Mouse (Mus musculus) embryonic facial prominence, embryonic 15.5 days (tissue): ENCODE results near the gene Oas1f. TPM values are rescaled to one million over a fixed set of nuclear protein-coding genes. Genes with fewer than 3 reads are reported as not detected.
"Not testable (repeated sequence)": the region's sequence is repeated elsewhere in the genome, so short reads cannot be mapped to it uniquely, and the experiment has no call there.

Source experiments
- ATAC-seq: fragments of 200-750 bp; cut with Nextera tagmentation; 2 replicates; pipeline ENCODE4 v1.8.0; 2017; ENCODE audit warnings: low read depth, moderate TSS enrichment; ENCODE audit not compliant: insufficient number of reproducible peaks, low FRiP score, low TSS enrichment
- H3K27ac ChIP-seq: fragments of 300-500 bp; sonication (generic); replicated peaks from 2 replicates; pipeline ENCODE4 v1.5.1; 2015; ENCODE audit warnings: mild to moderate bottlenecking, inconsistent platforms
- H3K27me3 ChIP-seq: fragments of 300-500 bp; sonication (generic); 2 replicates; pipeline ENCODE4 v1.6.1; 2015; ENCODE audit warnings: inconsistent platforms
- H3K36me3 ChIP-seq: fragments of 300-500 bp; sonication (generic); 2 replicates; pipeline ENCODE4 v1.6.1; 2015; ENCODE audit warnings: mild to moderate bottlenecking, inconsistent platforms
- H3K4me1 ChIP-seq: fragments of 300-500 bp; sonication (generic); 2 replicates; pipeline ENCODE4 v1.6.1; 2015; ENCODE audit warnings: inconsistent platforms
- H3K4me2 ChIP-seq: fragments of 300-500 bp; sonication (generic); replicated peaks from 2 replicates; pipeline ENCODE4 v1.6.1; 2015; ENCODE audit warnings: mild to moderate bottlenecking, inconsistent platforms
- H3K4me3 ChIP-seq: fragments of 300-500 bp; sonication (generic); replicated peaks from 2 replicates; pipeline ENCODE4 v1.5.1; 2015; ENCODE audit warnings: mild to moderate bottlenecking, inconsistent platforms
- H3K9ac ChIP-seq: fragments of 300-500 bp; sonication (generic); 2 replicates; pipeline ENCODE4 v1.6.1; 2015; ENCODE audit warnings: inconsistent platforms
- H3K9me3 ChIP-seq: fragments of 300-500 bp; sonication (generic); replicated peaks from 2 replicates; pipeline ENCODE4 v1.6.1; 2016; ENCODE audit warnings: inconsistent platforms
- WGBS: fragments of 180-500 bp; shearing (Covaris S2); methylation state at CpG from one replicate; pipeline ENCODE4 v1.1.7; 2015; 5-methylcytosine and 5-hydroxymethylcytosine counted together
- polyA plus RNA-seq: library from polyadenylated mRNA; unstranded; fragments of >200 nt; fragmentation: Nextera tagmentation; extraction: Ambion mirVana; gene quantifications from 2 replicates; pipeline ENCODE4 v1.2.1, GENCODE M21; 2015

Oas1f gene
- 1.0 and 1.3 TPM in 2 replicates for polyA plus RNA-seq

DNA sequence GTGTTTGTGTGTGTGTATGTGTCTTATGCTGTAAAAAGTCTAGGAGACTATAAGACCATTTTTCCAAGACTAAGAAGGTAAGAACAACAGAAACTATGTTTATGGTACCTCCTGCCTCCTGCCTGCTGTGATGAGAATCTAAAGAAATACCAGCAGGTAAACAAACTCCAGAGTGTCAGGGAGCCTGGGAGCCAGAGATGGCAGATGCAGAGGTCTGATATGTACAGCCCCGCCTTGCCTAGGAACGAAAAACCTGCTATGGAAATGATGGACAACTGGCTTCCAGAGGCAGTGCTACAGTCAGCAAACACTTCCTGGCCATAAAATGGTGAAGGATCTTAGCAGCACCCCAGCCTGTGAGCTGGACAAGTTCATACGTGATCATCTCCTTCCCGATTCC lies at the start of gene Oas1f:
Oas1f (plus strand) TSS at position 301 of the 400 bp plus-strand sequence.
- H3K4me1 ChIP-seq, result 0 out of 2 replicates have a peak, but pooled peaks cover 4% of the 10 kb centered on the region
- H3K9ac ChIP-seq, result no peak within 1 kb of the TSS
- H3K4me2 ChIP-seq, result no peak within 1 kb of the TSS
- H3K9me3 ChIP-seq, result no peaks in the 10 kb centered on the region
- WGBS, result 69% methylated on average over 4 of the region's 4 CpGs
- ATAC-seq, result no peak
- no peaks in the 10 kb centered on the region for H3K36me3 ChIP-seq
- no peaks in the 10 kb centered on the region for H3K27me3 ChIP-seq
- no peak within 1 kb of the TSS for H3K4me3 ChIP-seq
- H3K27ac ChIP-seq, result no peak within 1 kb of the TSS

- not testable (repeated sequence) for H3K9ac ChIP-seq, H3K4me3 ChIP-seq, H3K4me2 ChIP-seq, ATAC-seq, H3K36me3 ChIP-seq, H3K27ac ChIP-seq, H3K9me3 ChIP-seq, H3K4me1 ChIP-seq, H3K27me3 ChIP-seq
- 74% methylated on average over 5 of the region's 5 CpGs for WGBS
Measured at GRCm38 (mm10) chr5:120798147-120798546, 49.0 kb upstream of the Oas1f start.

DNA sequence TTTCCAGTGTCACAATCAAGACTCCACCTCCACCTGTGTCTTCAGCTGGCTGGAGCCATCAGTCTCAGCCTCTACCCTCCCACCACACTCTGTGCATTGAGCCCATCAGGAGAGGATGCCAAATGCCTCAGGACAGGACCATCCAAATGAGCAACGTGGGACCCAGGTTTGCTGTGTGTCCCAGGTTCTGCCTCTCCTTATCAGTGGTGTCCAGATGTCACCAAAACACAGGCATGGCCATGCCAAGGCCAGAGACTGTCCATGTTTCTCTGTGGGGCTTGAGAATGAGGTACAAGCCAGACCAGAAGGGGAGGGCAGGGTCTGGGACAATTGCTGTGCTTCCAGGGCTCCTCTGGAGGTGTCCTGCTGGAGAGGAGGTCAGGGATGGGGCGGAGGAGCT lies 48.2 kb upstream of the Oas1f start:
- not testable (repeated sequence) for H3K4me1 ChIP-seq, H3K4me3 ChIP-seq, H3K27me3 ChIP-seq, H3K4me2 ChIP-seq, H3K9ac ChIP-seq, H3K36me3 ChIP-seq, H3K27ac ChIP-seq, H3K9me3 ChIP-seq, ATAC-seq
- 62% methylated on average over 2 of the region's 2 CpGs for WGBS

DNA sequence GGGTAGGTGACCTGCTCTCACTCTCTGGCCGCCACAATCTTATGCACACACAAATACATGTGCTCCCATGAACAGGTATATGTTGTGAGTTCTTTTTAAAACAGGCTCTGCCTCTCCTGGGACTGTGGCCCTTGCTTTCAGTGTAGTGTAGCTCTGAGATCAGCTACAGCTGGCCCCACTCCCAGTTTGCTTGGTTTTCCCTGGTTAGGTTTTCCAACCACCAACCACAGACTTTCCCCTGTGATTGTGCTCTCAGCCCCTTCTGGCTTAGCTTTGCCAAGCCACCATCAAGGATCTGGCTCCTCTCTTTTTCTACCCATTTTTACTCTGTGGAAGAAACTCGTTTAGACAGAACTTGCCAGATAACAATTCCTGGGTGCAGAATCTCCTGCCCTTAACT lies 43.6 kb upstream of the Oas1f start:
- Histone ChIP-seq H3K9ac (no peak overlapping the region), H3K27ac (no peak overlapping the region), H3K4me3 (no peak overlapping the region), H3K36me3 (no peaks in the 10 kb centered on the region), H3K4me1 (no peaks in the 10 kb centered on the region), H3K9me3 (no peaks in the 10 kb centered on the region), H3K27me3 (no peaks in the 10 kb centered on the region), H3K4me2 (no peak overlapping the region)
- 65% methylated on average over 2 of the region's 2 CpGs for WGBS
- ATAC-seq, result peak; percentile 66; the same call in 1 of the 2 replicates

DNA sequence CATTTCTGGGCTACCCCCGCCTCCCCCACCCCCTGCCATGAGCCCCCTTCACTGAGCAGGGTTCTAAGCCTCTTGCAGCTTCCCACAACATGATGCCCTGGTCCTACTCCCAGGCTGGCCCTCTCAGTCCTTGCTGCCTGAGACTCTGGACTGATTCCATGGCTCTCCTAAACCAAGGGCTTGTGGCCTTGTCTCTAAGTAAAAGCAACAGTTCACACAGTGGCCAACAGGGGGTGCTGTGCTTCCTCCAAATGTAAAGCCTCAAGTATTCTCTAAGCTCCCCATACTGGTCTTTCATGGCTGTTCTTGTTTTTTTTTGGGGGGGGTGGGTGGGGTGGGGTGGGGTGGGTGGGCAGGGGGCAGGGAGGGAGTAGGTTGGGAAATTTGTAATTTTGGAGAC lies 40.7 kb upstream of the Oas1f start:
- ATAC-seq, result no peak

DNA sequence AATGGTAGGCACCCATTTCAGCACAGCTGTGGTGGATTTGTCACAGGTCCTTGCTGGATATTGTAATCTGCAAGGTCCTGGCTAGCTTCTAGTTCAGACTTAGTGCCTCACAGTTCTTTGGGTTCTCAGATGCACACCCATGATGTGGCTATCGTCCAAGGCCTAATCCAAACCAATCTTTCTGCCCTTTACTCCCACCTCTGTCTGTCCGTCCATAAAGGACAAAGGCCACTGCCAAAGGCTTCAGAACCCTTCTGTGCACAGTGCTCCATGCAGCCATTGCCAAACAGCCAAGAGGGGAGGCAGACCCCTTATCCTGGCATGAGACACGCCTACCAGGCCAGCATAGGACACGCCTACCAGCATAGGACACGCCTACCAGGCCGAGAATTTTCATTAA lies 38.0 kb upstream of the Oas1f start:
- H3K4me2 ChIP-seq, result no peak overlapping the region
- H3K36me3 ChIP-seq, result no peaks in the 10 kb centered on the region
- H3K9ac ChIP-seq, result no peak overlapping the region
- no peak overlapping the region for H3K27ac ChIP-seq
- no peaks in the 10 kb centered on the region for H3K9me3 ChIP-seq
- WGBS, result 32% methylated on average over 6 of the region's 6 CpGs
- H3K4me1 ChIP-seq, result peaks cover 12% of the 10 kb centered on the region
- no peak overlapping the region for H3K4me3 ChIP-seq
- no peaks in the 10 kb centered on the region for H3K27me3 ChIP-seq
- ATAC-seq, result no peak

More for the DNA sequence above, 40.7 kb upstream of the Oas1f start:
- Histone ChIP-seq H3K9ac (no peak overlapping the region), H3K4me3 (no peak overlapping the region), H3K9me3 (no peaks in the 10 kb centered on the region), H3K4me2 (no peak overlapping the region), H3K27me3 (no peaks in the 10 kb centered on the region), H3K36me3 (no peaks in the 10 kb centered on the region), H3K27ac (no peak overlapping the region), H3K4me1 (no peaks in the 10 kb centered on the region)
- WGBS, result 85% methylated on average over 1 of the region's 1 CpGs

GRCm38 (mm10) chr5:120811951-120812819 lies 35.0 kb upstream of the Oas1f start, which contains the start of gene Oas1c:
Gene Oas1c (minus strand): TSS chr5:120812514.
- H3K4me3 ChIP-seq, result peak within 1 kb of the TSS; percentile 43
- peak within 1 kb of the TSS; percentile 59 for H3K4me2 ChIP-seq
- H3K36me3 ChIP-seq, result no peaks in the 10 kb centered on the region
- H3K27ac ChIP-seq, result peak within 1 kb of the TSS; percentile 80
- no peaks in the 10 kb centered on the region for H3K27me3 ChIP-seq
- H3K9me3 ChIP-seq, result no peaks in the 10 kb centered on the region
- peaks cover 12% of the 10 kb centered on the region for H3K4me1 ChIP-seq
- peak; percentile 83 for ATAC-seq
- 3% methylated on average over 18 of the region's 18 CpGs for WGBS
- H3K9ac ChIP-seq, result peak within 1 kb of the TSS; percentile 9; the same call in 1 of the 2 replicates

DNA sequence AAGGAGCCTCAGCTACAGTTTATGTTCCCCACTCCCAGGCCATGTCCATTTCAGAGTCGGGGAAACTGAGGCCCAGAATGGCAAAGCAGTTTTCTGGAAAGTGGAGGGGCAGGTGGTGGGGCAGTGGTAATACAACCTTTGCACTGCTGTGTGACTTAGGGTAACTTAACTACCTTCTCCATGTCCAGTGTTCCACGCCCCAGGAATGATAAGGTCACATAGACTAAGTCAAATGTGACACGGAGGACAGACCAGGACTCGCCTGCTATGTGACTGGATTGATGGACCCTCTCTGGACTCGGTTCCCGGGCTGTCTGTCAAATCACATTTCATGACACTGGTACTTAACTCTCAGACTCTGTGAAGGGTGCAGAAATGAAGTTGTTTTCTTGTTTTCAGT lies 34.1 kb upstream of the Oas1f start:
- Histone ChIP-seq H3K9ac (peak overlapping the region; percentile 9; the same call in 1 of the 2 replicates), H3K27ac (no peak overlapping the region), H3K4me2 (peak overlapping the region; percentile 59), H3K4me3 (peak overlapping the region; percentile 43), H3K4me1 (peaks cover 12% of the 10 kb centered on the region), H3K9me3 (no peaks in the 10 kb centered on the region), H3K27me3 (no peaks in the 10 kb centered on the region), H3K36me3 (no peaks in the 10 kb centered on the region)
- WGBS, result 70% methylated on average over 6 of the region's 6 CpGs
- no peak for ATAC-seq

- WGBS, result 60% methylated on average over 3 of the region's 3 CpGs
- H3K27me3 ChIP-seq, result no peaks in the 10 kb centered on the region
- no peak for ATAC-seq
- H3K4me2 ChIP-seq, result no peak overlapping the region
- H3K27ac ChIP-seq, result no peak overlapping the region
- peaks cover 12% of the 10 kb centered on the region for H3K4me1 ChIP-seq
- H3K36me3 ChIP-seq, result no peaks in the 10 kb centered on the region
- no peak overlapping the region for H3K4me3 ChIP-seq
- H3K9ac ChIP-seq, result no peak overlapping the region
- H3K9me3 ChIP-seq, result peaks cover 16% of the 10 kb centered on the region; the same call in 1 of the 2 replicates
Measured at GRCm38 (mm10) chr5:120815949-120816348, 31.2 kb upstream of the Oas1f start.

DNA sequence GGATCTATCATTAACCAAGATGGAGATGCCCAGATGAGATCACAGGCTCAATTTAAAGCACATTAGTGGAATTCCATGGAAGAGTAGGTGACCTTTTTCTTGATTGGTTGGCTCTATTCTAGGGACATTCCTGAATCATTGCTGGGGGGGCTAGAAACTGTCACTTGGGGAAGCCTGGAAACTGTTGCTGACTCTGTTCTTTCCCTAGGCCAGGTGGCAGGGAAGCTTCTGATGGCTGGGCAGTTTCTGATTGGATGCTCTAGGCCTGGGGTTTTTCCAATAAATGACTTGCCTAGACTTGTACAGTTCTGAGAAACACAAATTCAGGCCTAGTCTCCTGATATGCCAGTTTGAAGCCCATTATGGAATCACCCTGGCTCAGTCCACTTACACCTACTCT lies 28.2 kb upstream of the Oas1f start:
- Histone ChIP-seq H3K4me1 (no peaks in the 10 kb centered on the region), H3K36me3 (no peaks in the 10 kb centered on the region), H3K4me3 (no peak overlapping the region), H3K4me2 (no peak overlapping the region), H3K9ac (no peak overlapping the region), H3K27ac (no peak overlapping the region), H3K27me3 (no peaks in the 10 kb centered on the region; the same call in 1 of the 2 replicates), H3K9me3 (peaks cover 16% of the 10 kb centered on the region; the same call in 1 of the 2 replicates)
- no peak for ATAC-seq

DNA sequence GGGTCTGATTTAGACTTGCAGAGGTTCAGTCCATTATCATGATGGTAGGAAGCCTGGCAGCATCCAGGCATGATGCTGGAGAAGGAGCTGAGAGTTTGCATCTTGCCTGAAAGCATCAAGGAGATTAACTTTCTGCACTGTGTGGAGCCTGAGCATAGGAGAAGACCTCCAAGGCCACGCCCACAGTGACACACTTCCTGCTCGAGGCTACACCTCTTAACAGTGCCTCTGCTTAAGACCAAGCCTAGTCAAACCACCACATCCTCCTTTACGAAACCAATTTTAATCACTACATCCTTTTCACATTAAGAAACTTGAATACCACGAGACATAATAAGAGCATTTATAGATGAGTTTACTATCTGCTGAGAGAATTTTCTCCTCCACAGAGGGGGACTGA lies 16.1 kb upstream of the Oas1f start:
- Histone ChIP-seq H3K4me2 (no peak overlapping the region), H3K27me3 (peaks cover 11% of the 10 kb centered on the region), H3K4me3 (no peak overlapping the region), H3K27ac (no peak overlapping the region), H3K4me1 (no peaks in the 10 kb centered on the region), H3K9me3 (no peaks in the 10 kb centered on the region), H3K9ac (no peak overlapping the region), H3K36me3 (no peaks in the 10 kb centered on the region)
- ATAC-seq, result no peak
- WGBS, result 69% methylated on average over 4 of the region's 4 CpGs
